Mouse (Mus musculus): ENCODE data around the gene Hecw1.

Gene Hecw1

GRCm38 (mm10) chr13:14245946-14246345, 277.1 kb downstream of the Hecw1 start:
- Histone ChIP-seq H3K36me3 (ENCODE audit: control insufficient read depth, insufficient read depth, low read length, poor library complexity, severe bottlenecking) (no peaks in the 10 kb centered on the region), H3K27me3 (ENCODE audit: control insufficient read depth, insufficient read depth, low read length, poor library complexity, severe bottlenecking) (no peaks in the 10 kb centered on the region)
- no peak for DNase-seq (ENCODE audit: low read depth, low spot score)

- DNase-seq (ENCODE audit: low read depth, low spot score): no peak
Observed at GRCm38 (mm10) chr13:14179669-14180068, 343.4 kb downstream of the Hecw1 start.

GRCm38 (mm10) chr13:14177989-14178388, 345.0 kb downstream of the Hecw1 start:
- Histone ChIP-seq H3K27me3 (ENCODE audit: control insufficient read depth, insufficient read depth, low read length, poor library complexity, severe bottlenecking) (no peaks in the 10 kb centered on the region), H3K36me3 (ENCODE audit: control insufficient read depth, insufficient read depth, low read length, poor library complexity, severe bottlenecking) (peaks cover 2% of the 10 kb centered on the region; the same call in 1 of the 2 replicates)
- DNase-seq (ENCODE audit: low read depth, low spot score): peak; percentile 40

More at GRCm38 (mm10) chr13:14179669-14180068, 343.4 kb downstream of the Hecw1 start:
- Histone ChIP-seq H3K36me3 (ENCODE audit: control insufficient read depth, insufficient read depth, low read length, poor library complexity, severe bottlenecking) (peaks cover 6% of the 10 kb centered on the region), H3K27me3 (ENCODE audit: control insufficient read depth, insufficient read depth, low read length, poor library complexity, severe bottlenecking) (no peaks in the 10 kb centered on the region)

Data from splenic B cell, adult 2 months (primary cell).